Mouse (Mus musculus) A20 (cell line): ENCODE results near the gene 6030468B19Rik.

Experiments
- DNase-seq: peaks from one replicate; pipeline ENCODE4 v3.0.0-alpha.2; 2011; ENCODE audit warnings: low read depth, low spot score

Gene 6030468B19Rik

GRCm38 (mm10) chr11:117855360-117855759 lies 57.9 kb downstream of the 6030468B19Rik start:
- DNase-seq, result no peak

DNA sequence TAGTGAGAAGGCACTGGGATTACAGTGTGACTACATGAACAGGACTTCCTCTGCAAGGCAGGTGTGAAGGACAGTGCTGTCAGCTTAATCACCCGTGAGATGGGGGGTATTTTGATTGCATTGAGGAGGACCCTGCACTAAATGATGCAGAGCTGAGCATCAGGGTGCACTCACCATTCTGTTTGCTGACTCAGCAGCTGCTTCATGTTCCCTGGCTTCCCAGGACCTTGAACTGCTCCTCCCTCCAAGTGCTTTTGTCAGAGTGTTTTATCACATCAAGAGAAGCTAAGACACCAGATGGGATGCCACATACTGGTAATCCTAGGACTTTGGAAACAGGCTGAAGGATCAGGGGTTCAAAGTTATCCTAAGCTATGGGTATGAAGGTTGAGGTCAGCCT lies 58.5 kb downstream of the 6030468B19Rik start:
- DNase-seq, result no peak
